Mouse (Mus musculus): ENCODE measurements around the gene Gm5089. TPM values are rescaled to one million over a fixed set of nuclear protein-coding genes. Genes with fewer than 3 reads are reported as not detected.
"Not testable (repeated sequence)": the region's sequence is repeated elsewhere in the genome, so short reads cannot be mapped to it uniquely, and the experiment has no call there.

Gene Gm5089
- polyA plus RNA-seq, 1 experiment from 2014 or later = 1.7 TPM

- H3K27me3 ChIP-seq = peaks cover 83% of the 10 kb centered on the region
- 8% methylated on average over 23 of the region's 23 CpGs for WGBS
- no peaks in the 10 kb centered on the region for H3K9me3 ChIP-seq
- no peak for ATAC-seq (ENCODE audit: low FRiP score, low read depth)
- peak overlapping the region; percentile 40 for H3K9ac ChIP-seq (replicated peaks)
- H3K4me2 ChIP-seq (replicated peaks) = peak overlapping the region; percentile 44
- peaks cover 35% of the 10 kb centered on the region for H3K4me1 ChIP-seq
- peak overlapping the region; percentile 43; the same call in 1 of the 2 replicates for H3K27ac ChIP-seq (replicated peaks)
- H3K36me3 ChIP-seq = no peaks in the 10 kb centered on the region
- H3K4me3 ChIP-seq = peak overlapping the region; percentile 19
These were observed 17.3 kb upstream of the Gm5089 start for GRCm38 (mm10) chr14:122467926-122468841.

- no peak for ATAC-seq (ENCODE audit: low FRiP score, low read depth)
- Histone ChIP-seq H3K9ac (replicated peaks) (no peak overlapping the region), H3K4me2 (replicated peaks) (peak overlapping the region; percentile 78), H3K4me3 (0 out of 2 replicates have a peak overlapping the region, but pooled peaks have one; percentile 7), H3K4me1 (peaks cover 38% of the 10 kb centered on the region), H3K36me3 (no peaks in the 10 kb centered on the region), H3K27me3 (peaks cover 85% of the 10 kb centered on the region), H3K9me3 (no peaks in the 10 kb centered on the region), H3K27ac (replicated peaks) (no peak overlapping the region)
- 44% methylated on average over 7 of the region's 7 CpGs for WGBS
These were observed 15.9 kb upstream of the Gm5089 start for GRCm38 (mm10) chr14:122466756-122467362.

GRCm38 (mm10) chr14:122465931-122466490 lies 15.1 kb upstream of the Gm5089 start:
- Histone ChIP-seq H3K9ac (replicated peaks) (peak overlapping the region; percentile 56), H3K4me2 (replicated peaks) (peak overlapping the region; percentile 78), H3K27me3 (peaks cover 82% of the 10 kb centered on the region), H3K27ac (replicated peaks) (peak overlapping the region; percentile 96), H3K9me3 (no peaks in the 10 kb centered on the region), H3K4me1 (peaks cover 37% of the 10 kb centered on the region), H3K36me3 (no peaks in the 10 kb centered on the region), H3K4me3 (peak overlapping the region; percentile 66)
- no peak for ATAC-seq (ENCODE audit: low FRiP score, low read depth)
- 21% methylated on average over 13 of the region's 13 CpGs for WGBS

GRCm38 (mm10) chr14:122464763-122465741 lies 14.1 kb upstream of the Gm5089 start, which contains the start of gene Zic5:
Zic5 (minus strand) TSS chr14:122465677.
- Histone ChIP-seq H3K27ac (replicated peaks) (peak within 1 kb of the TSS; percentile 96), H3K9me3 (no peaks in the 10 kb centered on the region), H3K36me3 (no peaks in the 10 kb centered on the region), H3K4me1 (peaks cover 37% of the 10 kb centered on the region), H3K27me3 (peaks cover 84% of the 10 kb centered on the region), H3K4me2 (replicated peaks) (peak within 1 kb of the TSS; percentile 78), H3K4me3 (peak within 1 kb of the TSS; percentile 66), H3K9ac (replicated peaks) (peak within 1 kb of the TSS; percentile 84)
- peak; percentile 76 for ATAC-seq (ENCODE audit: low FRiP score, low read depth)
- under 1% methylated on average over 51 of the region's 62 CpGs for WGBS

GRCm38 (mm10) chr14:122464351-122464762 lies 13.4 kb upstream of the Gm5089 start:
- peak overlapping the region; percentile 78 for H3K4me2 ChIP-seq (replicated peaks)
- H3K4me1 ChIP-seq = peaks cover 35% of the 10 kb centered on the region
- H3K9me3 ChIP-seq = no peaks in the 10 kb centered on the region
- peak overlapping the region; percentile 84 for H3K9ac ChIP-seq (replicated peaks)
- ATAC-seq (ENCODE audit: low FRiP score, low read depth) = peak; percentile 20
- 1% methylated on average over 54 of the region's 62 CpGs for WGBS
- H3K4me3 ChIP-seq = peak overlapping the region; percentile 66
- peak overlapping the region; percentile 96 for H3K27ac ChIP-seq (replicated peaks)
- peaks cover 88% of the 10 kb centered on the region for H3K27me3 ChIP-seq
- H3K36me3 ChIP-seq = no peaks in the 10 kb centered on the region

GRCm38 (mm10) chr14:122463734-122464341 lies 12.9 kb upstream of the Gm5089 start:
- under 1% methylated on average over 52 of the region's 58 CpGs for WGBS

GRCm38 (mm10) chr14:122463080-122463691 lies 12.3 kb upstream of the Gm5089 start:
- under 1% methylated on average over 40 of the region's 40 CpGs for WGBS
- no peaks in the 10 kb centered on the region for H3K9me3 ChIP-seq
- peak overlapping the region; percentile 84 for H3K9ac ChIP-seq (replicated peaks)
- ATAC-seq (ENCODE audit: low FRiP score, low read depth) = no peak
- peaks cover 33% of the 10 kb centered on the region for H3K4me1 ChIP-seq
- peak overlapping the region; percentile 96 for H3K27ac ChIP-seq (replicated peaks)
- H3K4me2 ChIP-seq (replicated peaks) = peak overlapping the region; percentile 78
- H3K4me3 ChIP-seq = peak overlapping the region; percentile 66
- H3K36me3 ChIP-seq = no peaks in the 10 kb centered on the region
- peaks cover 85% of the 10 kb centered on the region for H3K27me3 ChIP-seq

More at GRCm38 (mm10) chr14:122463734-122464341, 12.9 kb upstream of the Gm5089 start:
- H3K27ac ChIP-seq (replicated peaks) = peak overlapping the region; percentile 96
- H3K9me3 ChIP-seq, H3K36me3 ChIP-seq: not testable (repeated sequence)
- H3K4me3 ChIP-seq = peak overlapping the region; percentile 66
- H3K4me2 ChIP-seq (replicated peaks) = peak overlapping the region; percentile 78
- ATAC-seq (ENCODE audit: low FRiP score, low read depth) = peak; percentile 36
- H3K27me3 ChIP-seq = peaks cover 87% of the 10 kb centered on the region
- peaks cover 33% of the 10 kb centered on the region for H3K4me1 ChIP-seq
- H3K9ac ChIP-seq (replicated peaks) = peak overlapping the region; percentile 84

GRCm38 (mm10) chr14:122462689-122463079 lies 11.8 kb upstream of the Gm5089 start:
- H3K9me3 ChIP-seq = no peaks in the 10 kb centered on the region
- H3K4me3 ChIP-seq = peak overlapping the region; percentile 66
- peak overlapping the region; percentile 78 for H3K4me2 ChIP-seq (replicated peaks)
- 5% methylated on average over 17 of the region's 17 CpGs for WGBS
- H3K27ac ChIP-seq (replicated peaks) = peak overlapping the region; percentile 96
- H3K4me1 ChIP-seq = peaks cover 33% of the 10 kb centered on the region
- no peak for ATAC-seq (ENCODE audit: low FRiP score, low read depth)
- peaks cover 80% of the 10 kb centered on the region for H3K27me3 ChIP-seq
- peak overlapping the region; percentile 84 for H3K9ac ChIP-seq (replicated peaks)
- H3K36me3 ChIP-seq = no peaks in the 10 kb centered on the region

- no peak for ATAC-seq (ENCODE audit: low FRiP score, low read depth)
- H3K4me3 ChIP-seq = peak overlapping the region; percentile 66
- peaks cover 74% of the 10 kb centered on the region for H3K27me3 ChIP-seq
- WGBS = 6% methylated on average over 9 of the region's 9 CpGs
- peaks cover 33% of the 10 kb centered on the region for H3K4me1 ChIP-seq
- H3K4me2 ChIP-seq (replicated peaks) = peak overlapping the region; percentile 78
- no peaks in the 10 kb centered on the region for H3K36me3 ChIP-seq
- peak overlapping the region; percentile 84 for H3K9ac ChIP-seq (replicated peaks)
- H3K9me3 ChIP-seq = no peaks in the 10 kb centered on the region
- peak overlapping the region; percentile 96 for H3K27ac ChIP-seq (replicated peaks)
These were observed 11.1 kb upstream of the Gm5089 start for GRCm38 (mm10) chr14:122461966-122462365.

GRCm38 (mm10) chr14:122461500-122461899 lies 10.6 kb upstream of the Gm5089 start:
- Histone ChIP-seq H3K4me1 (peaks cover 33% of the 10 kb centered on the region), H3K27ac (replicated peaks) (peak overlapping the region; percentile 96), H3K4me3 (peak overlapping the region; percentile 66), H3K9ac (replicated peaks) (peak overlapping the region; percentile 84), H3K9me3 (no peaks in the 10 kb centered on the region), H3K36me3 (no peaks in the 10 kb centered on the region), H3K27me3 (peaks cover 70% of the 10 kb centered on the region), H3K4me2 (replicated peaks) (peak overlapping the region; percentile 78)
- WGBS = 9% methylated on average over 3 of the region's 3 CpGs
- ATAC-seq (ENCODE audit: low FRiP score, low read depth) = no peak
